Mouse (Mus musculus) embryonic facial prominence, embryonic 11.5 days (tissue): ENCODE data around the gene Gpr25. TPM values are rescaled to one million over a fixed set of nuclear protein-coding genes. Genes with fewer than 3 reads are reported as not detected.

Experiments
- polyA plus RNA-seq: library from polyadenylated mRNA; unstranded; fragments of >200 nt; fragmentation: Nextera tagmentation; extraction: Ambion mirVana; gene quantifications from 2 replicates; pipeline ENCODE4 v1.2.1, GENCODE M21; 2014

Gpr25 gene
- polyA plus RNA-seq, 1 experiment from 2014 or later, result not detected

Other genes with a start within 250 kb of the Gpr25 start
- gene Ascl5, start 210.1 kb downstream of the Gpr25 start, polyA plus RNA-seq, result 0.42 TPM in 1 of 2 replicates, not detected in the other
- gene Cacna1s, start 208.1 kb downstream of the Gpr25 start, polyA plus RNA-seq, result 0.10 TPM in 1 of 2 replicates, not detected in the other
- gene Kif21b, start 129.5 kb downstream of the Gpr25 start, polyA plus RNA-seq, result 6.9 and 8.0 TPM in 2 replicates
- gene Mroh3, start 48.0 kb downstream of the Gpr25 start, polyA plus RNA-seq, result 0.54 TPM in 1 of 2 replicates, not detected in the other
- gene Inava, start 26.6 kb downstream of the Gpr25 start, polyA plus RNA-seq, result 15.7 and 20.4 TPM in 2 replicates
- 23.1 and 23.7 TPM in 2 replicates for gene Camsap2, start 85.2 kb upstream of the Gpr25 start, polyA plus RNA-seq
- gene Ddx59, start 154.4 kb upstream of the Gpr25 start, polyA plus RNA-seq, result 19.9 and 21.0 TPM in 2 replicates
- gene Kif14, start 205.5 kb upstream of the Gpr25 start, polyA plus RNA-seq, result 8.9 and 9.3 TPM in 2 replicates